Mouse (Mus musculus) kidney, embryonic 14.5 days (tissue): ENCODE measurements at regions not wholly inside any gene's neighbourhood (a gene's known extent, or its start where the extent isn't known, plus 50 kb on each side); places are given as distances from the start of the nearest gene placed in this dataset.

Experiments
- ATAC-seq: fragments of 200-750 bp; cut with Nextera tagmentation; 2 replicates; pipeline ENCODE4 v1.8.0; 2017; ENCODE audit warnings: moderate number of reproducible peaks, mild to moderate bottlenecking, moderate TSS enrichment, moderate library complexity; ENCODE audit not compliant: low FRiP score, low TSS enrichment
- H3K27ac ChIP-seq: fragments of 300-500 bp; sonication (generic); 2 replicates; pipeline ENCODE4 v1.5.1; 2014; ENCODE audit warnings: low read depth, mild to moderate bottlenecking, low read length, moderate library complexity, mixed read lengths
- H3K27me3 ChIP-seq: fragments of 300-500 bp; sonication (generic); 2 replicates; pipeline ENCODE4 v1.6.1; 2014; ENCODE audit warnings: mild to moderate bottlenecking, low read length; ENCODE audit not compliant: control insufficient read depth, insufficient read depth
- H3K36me3 ChIP-seq: fragments of 300-500 bp; sonication (generic); 2 replicates; pipeline ENCODE4 v1.6.1; 2014; ENCODE audit warnings: low read length, mixed read lengths; ENCODE audit not compliant: control insufficient read depth, insufficient read depth
- H3K4me1 ChIP-seq: fragments of 300-500 bp; sonication (generic); 2 replicates; pipeline ENCODE4 v1.6.1; 2014; ENCODE audit warnings: low read length, mixed read lengths; ENCODE audit not compliant: control insufficient read depth, insufficient read depth
- H3K4me2 ChIP-seq: fragments of 300-500 bp; sonication (generic); replicated peaks from 2 replicates; pipeline ENCODE4 v1.6.1; 2014; ENCODE audit warnings: low read depth, mild to moderate bottlenecking, low read length
- H3K4me3 ChIP-seq: fragments of 300-500 bp; sonication (generic); 2 replicates; pipeline ENCODE4 v1.5.1; 2014; ENCODE audit warnings: mild to moderate bottlenecking, low read length
- H3K9ac ChIP-seq: fragments of 300-500 bp; sonication (generic); 2 replicates; pipeline ENCODE4 v1.6.1; 2014; ENCODE audit warnings: low read depth, mild to moderate bottlenecking, low read length, moderate library complexity
- H3K9me3 ChIP-seq: fragments of 300-500 bp; sonication (generic); 2 replicates; pipeline ENCODE4 v1.6.1; 2016; ENCODE audit warnings: low read length; ENCODE audit not compliant: control insufficient read depth
- WGBS: fragments of 180-500 bp; shearing (Covaris S2); extraction: QIAGEN DNeasy Blood & Tissue Kit; methylation state at CpG from one replicate; pipeline ENCODE4 v1.1.7; 2014; 5-methylcytosine and 5-hydroxymethylcytosine counted together

GRCm38 (mm10) chr14:80990679-80991286 is 1006.9 kb downstream of the Olfm4 start:
- Histone ChIP-seq H3K4me1 (no peaks in the 10 kb centered on the region), H3K27ac (no peak overlapping the region), H3K4me2 (no peak overlapping the region), H3K36me3 (no peaks in the 10 kb centered on the region), H3K9ac (no peak overlapping the region), H3K27me3 (no peaks in the 10 kb centered on the region), H3K9me3 (no peaks in the 10 kb centered on the region), H3K4me3 (no peak overlapping the region)
- no peak for ATAC-seq
- WGBS, result 94% methylated on average over 1 of the region's 1 CpGs

- Histone ChIP-seq H3K27me3 (no peaks in the 10 kb centered on the region), H3K4me2 (no peak overlapping the region), H3K27ac (no peak overlapping the region), H3K4me1 (no peaks in the 10 kb centered on the region), H3K9ac (no peak overlapping the region), H3K9me3 (no peaks in the 10 kb centered on the region), H3K4me3 (no peak overlapping the region), H3K36me3 (no peaks in the 10 kb centered on the region)
- no peak for ATAC-seq
- WGBS, result 82% methylated on average over 1 of the region's 1 CpGs
These were observed 1015.1 kb downstream of the Olfm4 start for GRCm38 (mm10) chr14:80999030-80999429.

GRCm38 (mm10) chr14:81013208-81013607 is 1029.3 kb downstream of the Olfm4 start:
- Histone ChIP-seq H3K36me3 (no peaks in the 10 kb centered on the region), H3K4me1 (no peaks in the 10 kb centered on the region), H3K27ac (no peak overlapping the region), H3K9me3 (no peaks in the 10 kb centered on the region), H3K4me3 (no peak overlapping the region), H3K27me3 (no peaks in the 10 kb centered on the region), H3K9ac (no peak overlapping the region), H3K4me2 (no peak overlapping the region)
- WGBS, result 72% methylated on average over 5 of the region's 5 CpGs
- no peak for ATAC-seq

- ATAC-seq, result no peak
- Histone ChIP-seq H3K27me3 (no peaks in the 10 kb centered on the region), H3K27ac (no peak overlapping the region), H3K9ac (no peak overlapping the region), H3K4me3 (no peak overlapping the region), H3K9me3 (no peaks in the 10 kb centered on the region), H3K36me3 (no peaks in the 10 kb centered on the region), H3K4me2 (no peak overlapping the region), H3K4me1 (no peaks in the 10 kb centered on the region)
These were observed 1047.6 kb downstream of the Olfm4 start for GRCm38 (mm10) chr14:81031475-81031874.

GRCm38 (mm10) chr14:81037635-81038034 is 1053.8 kb downstream of the Olfm4 start:
- no peaks in the 10 kb centered on the region for H3K9me3 ChIP-seq
- no peak overlapping the region for H3K9ac ChIP-seq
- 49% methylated on average over 2 of the region's 2 CpGs for WGBS
- H3K27me3 ChIP-seq, result no peaks in the 10 kb centered on the region
- no peaks in the 10 kb centered on the region for H3K36me3 ChIP-seq
- H3K27ac ChIP-seq, result no peak overlapping the region
- no peaks in the 10 kb centered on the region for H3K4me1 ChIP-seq
- no peak overlapping the region for H3K4me2 ChIP-seq
- no peak for ATAC-seq
- H3K4me3 ChIP-seq, result no peak overlapping the region

GRCm38 (mm10) chr14:81038045-81038444 is 1054.2 kb downstream of the Olfm4 start:
- H3K9ac ChIP-seq, result no peak overlapping the region
- no peaks in the 10 kb centered on the region for H3K4me1 ChIP-seq
- 85% methylated on average over 3 of the region's 3 CpGs for WGBS
- no peak overlapping the region for H3K4me3 ChIP-seq
- H3K36me3 ChIP-seq, result no peaks in the 10 kb centered on the region
- ATAC-seq, result no peak
- no peaks in the 10 kb centered on the region for H3K27me3 ChIP-seq
- H3K9me3 ChIP-seq, result no peaks in the 10 kb centered on the region
- no peak overlapping the region for H3K27ac ChIP-seq
- no peak overlapping the region for H3K4me2 ChIP-seq
